Mouse (Mus musculus) embryonic fibroblast, embryonic 13.5 days (primary cell): ENCODE results near the gene Acsm2. TPM values are rescaled to one million over a fixed set of nuclear protein-coding genes. Genes with fewer than 3 reads are reported as not detected.
"Not testable (repeated sequence)": the region's sequence is repeated elsewhere in the genome, so short reads cannot be mapped to it uniquely, and the experiment has no call there.

Source experiments
- H3K27ac ChIP-seq: 2 replicates; pipeline ENCODE4 v1.5.1; 2012; ENCODE audit warnings: low read length, control low read depth, inconsistent platforms; ENCODE audit not compliant: insufficient read depth
- H3K4me1 ChIP-seq: 2 replicates; pipeline ENCODE4 v1.6.1; 2011; ENCODE audit warnings: low read length; ENCODE audit not compliant: control insufficient read depth, insufficient read depth
- H3K4me3 ChIP-seq: 2 replicates; pipeline ENCODE4 v1.5.1; 2011; ENCODE audit warnings: mild to moderate bottlenecking, control low read depth, low read length; ENCODE audit not compliant: insufficient read depth
- CTCF ChIP-seq: IDR thresholded peaks from 2 replicates; pipeline ENCODE4 v1.5.1; 2011; ENCODE audit warnings: mild to moderate bottlenecking, control low read depth, low read length, moderate library complexity, borderline replicate concordance; ENCODE audit not compliant: insufficient read depth
- POLR2A ChIP-seq: IDR thresholded peaks from 2 replicates; pipeline ENCODE4 v1.6.1; 2011; ENCODE audit warnings: low read depth, mild to moderate bottlenecking, control low read depth, low read length, moderate library complexity
- polyA plus RNA-seq: library from polyadenylated mRNA; stranded (reverse); fragments of >200 nt; gene quantifications from 2 replicates; pipeline ENCODE4 v1.2.4, GENCODE M21; 2011; ENCODE audit warnings: low read depth; ENCODE audit not compliant: missing spikeins, insufficient read length

Gene Acsm2
- polyA plus RNA-seq, 1 experiment, result 0.07 TPM

- H3K4me3 ChIP-seq, result no peak overlapping the region
- H3K27ac ChIP-seq, result no peak overlapping the region
- no peaks in the 10 kb centered on the region for H3K4me1 ChIP-seq
- TF ChIP-seq CTCF (no peak), POLR2A (no peak)
These were observed 7.3 kb downstream of the Acsm2 start for GRCm38 (mm10) chr7:119561441-119561840.

GRCm38 (mm10) chr7:119562476-119562875, 8.3 kb downstream of the Acsm2 start:
- not testable (repeated sequence) for H3K4me1 ChIP-seq, H3K27ac ChIP-seq, H3K4me3 ChIP-seq

GRCm38 (mm10) chr7:119594530-119595107, 40.5 kb downstream of the Acsm2 start:
- no peak overlapping the region for H3K4me3 ChIP-seq
- no peak overlapping the region for H3K27ac ChIP-seq
- no peaks in the 10 kb centered on the region for H3K4me1 ChIP-seq
- TF ChIP-seq CTCF, result no peak
- TF ChIP-seq POLR2A, result no peak

- no peak for TF ChIP-seq POLR2A
- TF ChIP-seq CTCF, result no peak
- Histone ChIP-seq H3K4me1 (no peaks in the 10 kb centered on the region), H3K27ac (no peak overlapping the region), H3K4me3 (no peak overlapping the region)
These were observed 41.2 kb downstream of the Acsm2 start for GRCm38 (mm10) chr7:119595306-119595705.

- H3K27ac ChIP-seq, result no peak overlapping the region
- no peak overlapping the region for H3K4me3 ChIP-seq
- TF ChIP-seq POLR2A (no peak), CTCF (no peak)
These were observed 42.4 kb downstream of the Acsm2 start for GRCm38 (mm10) chr7:119596536-119596935.

GRCm38 (mm10) chr7:119601195-119601953, 47.2 kb downstream of the Acsm2 start:
- TF ChIP-seq CTCF, result no peak
- no peak for TF ChIP-seq POLR2A
- no peaks in the 10 kb centered on the region for H3K4me1 ChIP-seq
- H3K4me3 ChIP-seq, result no peak overlapping the region
- H3K27ac ChIP-seq, result no peak overlapping the region

More at GRCm38 (mm10) chr7:119596536-119596935, 42.4 kb downstream of the Acsm2 start:
- no peaks in the 10 kb centered on the region for H3K4me1 ChIP-seq

- no peak overlapping the region for H3K4me3 ChIP-seq
- TF ChIP-seq POLR2A (no peak), CTCF (no peak)
- H3K4me1 ChIP-seq, result no peaks in the 10 kb centered on the region
- no peak overlapping the region for H3K27ac ChIP-seq
These were observed 47.8 kb downstream of the Acsm2 start for GRCm38 (mm10) chr7:119601954-119602317.

GRCm38 (mm10) chr7:119604903-119605483, 50.9 kb downstream of the Acsm2 start:
- Histone ChIP-seq H3K4me1 (no peaks in the 10 kb centered on the region), H3K27ac (no peak overlapping the region), H3K4me3 (no peak overlapping the region)
- TF ChIP-seq CTCF (no peak), POLR2A (no peak)

- TF ChIP-seq CTCF, result no peak
- no peak overlapping the region for H3K27ac ChIP-seq
These were observed 52.0 kb downstream of the Acsm2 start for GRCm38 (mm10) chr7:119605926-119606663.

GRCm38 (mm10) chr7:119606664-119607076, 52.5 kb downstream of the Acsm2 start, which contains the start of gene Acsm1:
Gene Acsm1 (plus strand): TSS chr7:119607026.
- no peak within 1 kb of the TSS for H3K27ac ChIP-seq
- TF ChIP-seq CTCF, result no peak
- no peak for TF ChIP-seq POLR2A
- H3K4me1 ChIP-seq, result no peaks in the 10 kb centered on the region
- no peak within 1 kb of the TSS for H3K4me3 ChIP-seq

More at GRCm38 (mm10) chr7:119605926-119606663, 52.0 kb downstream of the Acsm2 start:
- no peaks in the 10 kb centered on the region for H3K4me1 ChIP-seq
- H3K4me3 ChIP-seq, result no peak overlapping the region
